Mouse (Mus musculus): ENCODE measurements around the gene Arhgap31.
"Not testable (repeated sequence)": the region's sequence is repeated elsewhere in the genome, so short reads cannot be mapped to it uniquely, and the experiment has no call there.

Gene Arhgap31

DNA sequence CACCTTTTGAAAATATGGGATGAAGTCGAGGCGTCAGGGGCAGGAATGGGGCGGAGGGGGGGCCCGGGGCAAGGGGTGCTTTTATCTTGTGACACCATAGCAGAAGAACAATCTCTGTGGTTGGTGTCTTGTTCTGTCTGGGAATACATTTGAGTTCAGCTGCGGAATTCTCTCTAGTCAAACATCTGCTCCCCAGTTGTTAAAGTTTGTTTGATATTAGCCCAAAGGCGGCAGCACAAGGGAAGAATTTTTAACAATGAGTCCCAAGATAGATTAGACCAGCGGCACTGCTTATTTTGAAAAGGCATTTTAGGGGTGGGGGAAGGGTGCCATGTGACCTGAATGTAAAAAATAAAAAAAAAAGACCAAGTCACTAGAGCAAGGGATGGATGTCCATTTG lies 30.0 kb downstream of the Arhgap31 start:
- DNase-seq (ENCODE audit: low spot score) = no peak

- DNase-seq (ENCODE audit: low spot score) = no peak
These were observed 31.8 kb downstream of the Arhgap31 start for GRCm38 (mm10) chr16:38681313-38681712.

GRCm38 (mm10) chr16:38679431-38680021 lies 33.5 kb downstream of the Arhgap31 start:
- no peak for DNase-seq (ENCODE audit: low spot score)

DNA sequence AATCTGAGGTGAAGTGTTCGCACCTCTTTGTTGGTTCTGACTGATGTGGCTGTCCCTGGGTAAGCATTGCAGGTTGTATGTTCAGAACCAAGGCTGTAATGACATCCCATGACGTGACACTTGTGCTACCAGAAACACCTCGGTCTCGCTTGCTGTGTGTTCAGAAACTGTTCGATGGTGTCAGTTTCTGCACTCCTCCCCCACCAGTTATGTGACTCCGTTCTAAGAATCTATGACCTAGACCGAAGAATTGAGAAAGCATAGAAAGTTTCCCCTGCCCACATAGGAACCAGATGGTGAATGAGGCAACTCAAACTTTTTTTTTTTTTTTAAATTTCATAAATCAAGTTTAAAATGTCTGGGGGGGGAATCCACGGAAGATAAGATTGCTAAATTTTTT lies 34.2 kb downstream of the Arhgap31 start:
- DNase-seq (ENCODE audit: low spot score) = no peak

GRCm38 (mm10) chr16:38677941-38678340 lies 35.1 kb downstream of the Arhgap31 start:
- DNase-seq (ENCODE audit: low spot score) = not testable (repeated sequence)

DNA sequence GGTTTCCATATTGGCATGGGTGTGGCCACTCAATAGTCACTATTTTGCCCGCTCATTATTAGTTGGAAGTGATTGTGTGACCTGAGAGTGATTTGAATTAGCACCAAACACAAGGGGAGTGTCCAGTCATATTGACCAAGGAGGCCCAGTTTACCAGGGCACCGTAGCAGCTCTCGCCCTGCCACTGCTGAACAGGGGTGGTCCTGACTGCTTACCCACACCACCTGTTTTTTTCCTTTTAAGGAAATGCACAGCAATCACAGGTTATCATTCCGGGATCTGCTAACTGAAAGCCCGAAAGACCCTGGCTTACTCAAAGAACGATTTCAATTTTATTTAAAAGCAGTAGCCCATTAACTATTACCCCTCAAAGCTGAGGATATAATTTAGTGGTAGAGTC lies 35.9 kb downstream of the Arhgap31 start:
- no peak for DNase-seq (ENCODE audit: low spot score)

GRCm38 (mm10) chr16:38676647-38677046 lies 36.4 kb downstream of the Arhgap31 start:
- no peak for DNase-seq (ENCODE audit: low spot score)

- no peak for DNase-seq (ENCODE audit: low spot score)
These were observed 37.3 kb downstream of the Arhgap31 start for GRCm38 (mm10) chr16:38675600-38676335.

DNA sequence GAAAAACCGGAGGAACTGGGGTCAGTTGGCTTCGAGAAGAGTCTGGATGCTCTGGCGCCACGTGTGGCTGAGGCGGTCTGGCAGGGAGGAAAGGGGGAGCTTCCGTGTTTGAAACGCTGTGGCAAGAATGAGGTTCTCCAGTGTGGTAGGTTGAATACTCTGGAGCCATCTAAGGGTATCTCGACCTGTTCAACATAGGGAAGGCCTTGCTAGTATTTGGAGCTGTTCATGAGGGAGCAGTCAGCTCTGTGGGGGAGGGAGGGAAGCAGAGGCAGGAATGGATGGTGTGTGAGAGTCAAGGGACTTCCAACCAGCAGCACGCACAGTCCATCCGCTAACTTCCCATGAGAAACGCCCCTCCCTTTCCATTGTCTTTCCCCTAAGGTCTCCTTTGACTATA lies 38.2 kb downstream of the Arhgap31 start:
- DNase-seq (ENCODE audit: low spot score) = no peak

DNA sequence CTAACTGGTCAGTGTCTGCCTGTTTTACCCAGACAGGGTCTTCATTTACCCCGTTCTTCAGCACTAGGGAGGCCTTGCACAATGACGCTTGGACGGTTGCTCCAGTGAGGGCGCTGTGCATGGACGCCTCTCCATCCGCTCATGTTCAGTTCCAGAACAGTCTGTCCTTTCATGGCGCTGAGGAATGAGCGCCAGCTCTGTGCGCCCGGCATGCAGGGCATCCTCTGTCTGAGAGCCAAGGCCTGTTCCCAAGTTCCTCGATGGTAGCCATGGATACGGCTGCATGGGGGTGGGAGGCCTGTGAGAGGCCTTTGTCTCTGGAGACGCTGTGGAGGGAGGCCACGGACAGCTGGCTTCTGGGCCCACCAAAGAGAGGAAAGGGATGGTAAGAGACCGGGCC lies 39.6 kb downstream of the Arhgap31 start:
- DNase-seq (ENCODE audit: low spot score) = no peak

DNA sequence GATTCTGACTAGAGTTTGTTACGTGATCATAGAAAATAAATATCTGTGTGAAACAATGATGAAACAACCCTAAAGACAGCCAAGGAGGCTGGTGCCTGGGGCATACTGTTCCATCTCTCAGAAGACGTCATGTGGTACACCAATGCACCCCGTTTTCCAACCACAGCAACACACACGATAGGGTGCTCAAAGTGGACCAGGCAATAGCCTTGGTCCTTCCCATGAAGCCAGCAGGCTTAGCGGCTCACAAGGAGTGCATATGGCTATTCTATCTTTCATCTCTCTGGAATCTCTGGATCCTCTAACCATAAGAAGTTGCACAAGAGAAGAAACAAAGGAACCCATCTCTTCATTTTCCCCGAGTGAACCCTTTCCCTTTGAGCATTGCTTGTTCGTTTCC lies 40.1 kb downstream of the Arhgap31 start:
- no peak for DNase-seq (ENCODE audit: low spot score)

DNA sequence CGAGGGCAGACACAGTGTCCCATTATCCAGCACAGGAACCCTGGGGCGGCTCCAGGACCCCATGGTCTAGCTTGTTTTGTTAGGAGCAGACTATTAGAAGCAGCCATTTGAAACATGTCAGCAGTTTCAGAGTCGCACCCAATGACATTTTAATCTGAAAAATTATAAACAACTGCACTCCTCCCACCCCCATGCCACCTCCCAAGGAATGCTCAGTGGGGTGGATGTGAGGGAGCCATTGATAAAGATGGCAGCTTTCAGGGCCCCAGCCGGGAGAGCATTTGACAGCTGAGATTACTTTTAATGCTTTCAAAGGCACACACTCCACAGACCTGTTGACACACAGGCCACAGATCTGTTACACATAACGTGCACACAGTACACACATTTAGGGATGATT lies 40.7 kb downstream of the Arhgap31 start:
- DNase-seq (ENCODE audit: low spot score) = no peak

GRCm38 (mm10) chr16:38670621-38671390 lies 42.3 kb downstream of the Arhgap31 start:
- no peak for DNase-seq (ENCODE audit: low spot score)

- no peak for DNase-seq (ENCODE audit: low spot score)
These were observed 44.0 kb downstream of the Arhgap31 start for GRCm38 (mm10) chr16:38668871-38669675.

GRCm38 (mm10) chr16:38666523-38666922 lies 46.6 kb downstream of the Arhgap31 start:
- no peak for DNase-seq (ENCODE audit: low spot score)

DNA sequence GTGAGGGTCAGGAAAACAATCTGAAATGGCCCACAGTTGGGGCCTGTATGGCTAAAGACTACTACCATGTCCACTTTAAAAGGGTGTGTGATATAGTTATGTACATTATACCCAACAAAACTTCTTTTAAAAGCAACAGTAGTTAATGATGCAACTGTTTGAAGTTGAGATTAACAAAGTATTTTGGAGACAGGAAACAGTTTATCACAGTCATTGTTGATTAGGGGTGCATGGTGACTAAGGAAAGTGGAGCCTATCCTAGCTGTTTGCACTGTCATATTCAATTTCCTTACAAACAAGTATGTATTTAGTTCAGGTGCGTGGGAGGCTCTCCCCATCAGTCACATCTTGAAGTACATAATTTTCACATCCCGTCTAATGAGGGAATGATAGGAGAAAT lies 47.1 kb downstream of the Arhgap31 start:
- no peak for DNase-seq (ENCODE audit: low spot score)

- DNase-seq (ENCODE audit: low spot score) = no peak
These were observed 50.5 kb downstream of the Arhgap31 start for GRCm38 (mm10) chr16:38662575-38662974.

GRCm38 (mm10) chr16:38654308-38654707 lies 58.8 kb downstream of the Arhgap31 start:
- no peak for DNase-seq (ENCODE audit: low spot score)

- DNase-seq (ENCODE audit: low spot score) = no peak
These were observed 59.6 kb downstream of the Arhgap31 start for GRCm38 (mm10) chr16:38653390-38653871.

- no peak for DNase-seq (ENCODE audit: low spot score)
These were observed 60.4 kb downstream of the Arhgap31 start for GRCm38 (mm10) chr16:38652653-38653052.

DNA sequence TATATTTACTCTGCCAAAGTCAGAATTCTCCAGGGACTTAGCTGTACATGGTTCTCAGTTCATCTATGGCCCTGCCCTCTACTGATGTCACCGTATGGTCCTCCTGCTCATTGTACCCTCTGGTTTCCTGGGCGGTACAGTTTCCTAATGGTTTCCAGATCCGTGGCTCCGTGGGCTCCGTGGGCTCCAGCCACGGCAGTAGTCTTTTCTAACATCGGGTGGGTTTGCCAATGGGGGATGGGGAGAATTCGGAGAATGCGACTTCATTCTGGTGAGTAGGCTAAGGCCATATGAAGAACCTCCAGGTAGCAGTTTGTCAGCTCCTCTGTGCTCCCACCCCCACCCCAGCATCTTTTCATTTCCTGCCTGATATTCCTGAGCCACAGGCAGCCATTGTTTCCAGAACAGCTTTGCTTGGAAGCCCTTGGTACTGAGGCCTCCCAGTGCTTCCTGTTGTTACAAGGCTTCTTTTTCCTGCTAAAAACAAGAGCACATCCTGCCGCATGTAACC lies 61.3 kb downstream of the Arhgap31 start:
- DNase-seq (ENCODE audit: low spot score) = no peak

DNA sequence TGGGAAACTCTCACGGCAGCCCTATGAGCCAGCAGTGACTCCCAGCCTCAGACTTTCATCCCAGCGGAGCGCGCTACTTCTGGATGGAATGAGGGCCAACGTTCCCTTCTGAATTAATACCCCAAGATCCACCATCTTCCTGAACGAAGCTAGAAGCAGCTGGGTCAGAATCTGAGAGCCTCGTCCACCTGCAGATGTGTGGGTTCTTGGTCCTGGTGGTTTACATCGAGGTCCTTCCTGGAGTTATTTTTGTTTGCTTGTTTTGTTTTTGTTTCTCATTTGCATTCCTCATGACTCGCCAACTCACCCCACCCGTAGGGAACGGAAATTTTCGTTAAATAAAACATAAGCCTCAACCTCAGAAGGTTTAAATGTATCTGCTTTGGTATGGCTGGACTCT lies 61.8 kb downstream of the Arhgap31 start:
- DNase-seq (ENCODE audit: low spot score) = no peak
